Mouse (Mus musculus): ENCODE results near the gene Git2. TPM values are rescaled to one million over a fixed set of nuclear protein-coding genes. Genes with fewer than 3 reads are reported as not detected.

The Git2 gene
- total RNA-seq, 2 experiments from 2014 or later: 42.4 to 44.8 TPM

GRCm38 (mm10) chr5:114695775-114696174, 79.5 kb downstream of the Git2 start:
- intact Hi-C loops (cut with DNase I): no loop called here
- no peak for DNase-seq

GRCm38 (mm10) chr5:114690633-114691567, 84.4 kb downstream of the Git2 start, which contains the start of gene Gltp:
TSS of gene Gltp (minus strand) at chr5:114690984.
- DNase-seq: peak; percentile 95 to 97
- intact Hi-C loops (cut with DNase I): loop anchor here (2.0 kb wide), 1 partner anchor 22 kb away; no protein-coding TSS in a partner anchor

- DNase-seq: peak in 1 of 2 experiments; percentile 17
- intact Hi-C loops (cut with DNase I): loop anchor here (2.0 kb wide), 1 partner anchor 21 kb away; no protein-coding TSS in a partner anchor
These were observed 85.5 kb downstream of the Git2 start for GRCm38 (mm10) chr5:114689700-114690366.

GRCm38 (mm10) chr5:114688703-114689102, 86.6 kb downstream of the Git2 start:
- intact Hi-C loops (cut with DNase I): loop anchor here (1.0 kb wide), 1 partner anchor 49 kb away; no protein-coding TSS in a partner anchor
- DNase-seq: no peak

- intact Hi-C loops (cut with DNase I): loop anchor here (1.0 kb wide), 1 partner anchor 49 kb away; no protein-coding TSS in a partner anchor
- DNase-seq: no peak
These were observed 87.4 kb downstream of the Git2 start for GRCm38 (mm10) chr5:114687901-114688300.

GRCm38 (mm10) chr5:114686726-114687210, 88.5 kb downstream of the Git2 start:
- DNase-seq: no peak
- intact Hi-C loops (cut with DNase I): no loop called here

GRCm38 (mm10) chr5:114685986-114686385, 89.3 kb downstream of the Git2 start:
- intact Hi-C loops (cut with DNase I): no loop called here
- DNase-seq: no peak

- intact Hi-C loops (cut with DNase I): no loop called here
- DNase-seq: no peak
These were observed 93.6 kb downstream of the Git2 start for GRCm38 (mm10) chr5:114681717-114682116.

GRCm38 (mm10) chr5:114680676-114681285, 94.5 kb downstream of the Git2 start:
- no peak for DNase-seq

GRCm38 (mm10) chr5:114679841-114680591, 95.3 kb downstream of the Git2 start:
- no peak for DNase-seq
- intact Hi-C loops (cut with DNase I): no loop called here

More at GRCm38 (mm10) chr5:114680676-114681285, 94.5 kb downstream of the Git2 start:
- intact Hi-C loops (cut with DNase I): no loop called here

Small RNAs within 50 kb of the gene (microRNA-seq; reads per million reads assigned to microRNA genes)
- 0.27 to 0.36 reads per million in 2 experiments for gene Mir7028

Other genes starting within 250 kb of the Git2 start
- 1 to 10 TPM; 3.2 to 5.4 TPM for gene Fam222a, start 207.5 kb downstream of the Git2 start, total RNA-seq (2021)
- 1 to 10 TPM; 5.8 to 5.9 TPM for gene Trpv4, start 117.1 kb downstream of the Git2 start, total RNA-seq (2021)
- gene Gltp, start 84.5 kb downstream of the Git2 start, total RNA-seq (2021): 10 to 100 TPM; 17.1 to 18.8 TPM
- 1 to 10 TPM; 4.7 to 5.3 TPM for gene Tchp, start 67.8 kb downstream of the Git2 start, total RNA-seq (2021)
- 10 to 100 TPM; 45.7 to 46.5 TPM for gene Ankrd13a, start 840 bp downstream of the Git2 start, total RNA-seq (2021)
- 10 to 100 TPM in 1 of 2 experiments, 1 to 10 TPM in 1; 8.6 to 12.3 TPM for gene 1500011B03Rik, start 48.0 kb upstream of the Git2 start, total RNA-seq (2021)
- gene 4930519G04Rik, start 78.1 kb upstream of the Git2 start, total RNA-seq (2021): not detected
- gene Gm9936, start 83.2 kb upstream of the Git2 start, total RNA-seq (2021): not detected
- gene Oasl2, start 121.4 kb upstream of the Git2 start, total RNA-seq (2021): 1 to 10 TPM; 5.1 to 5.3 TPM
- under 1 TPM in 1 of 2 experiments, not detected in 1; 0.83 TPM for gene Oasl1, start 147.7 kb upstream of the Git2 start, total RNA-seq (2021)
- gene 2210016L21Rik, start 166.6 kb upstream of the Git2 start, total RNA-seq (2021): 10 to 100 TPM; 28.6 to 31.2 TPM
- gene Hnf1a, start 195.6 kb upstream of the Git2 start, total RNA-seq (2021): under 1 TPM in 1 of 2 experiments, not detected in 1; 0.10 TPM
- gene Sppl3, start 235.6 kb upstream of the Git2 start, total RNA-seq (2021): 10 to 100 TPM; 40.6 to 42.5 TPM

All from heart, postnatal 14 days (tissue).